Mouse (Mus musculus) lung, postnatal 0 days (tissue): Measurements from ENCODE around the gene G3bp2. TPM values are rescaled to one million over a fixed set of nuclear protein-coding genes. Genes with fewer than 3 reads are reported as not detected.

Experiments
- ATAC-seq: fragments of 200-750 bp; cut with Nextera tagmentation; 2 replicates; pipeline ENCODE4 v1.8.0; 2017; ENCODE audit warnings: moderate library complexity
- DNase-seq: peaks from one replicate; pipeline ENCODE4 v3.0.0-alpha.2; 2016; ENCODE audit warnings: low spot score
- H3K27ac ChIP-seq: fragments of 300-500 bp; sonication (generic); 2 replicates; pipeline ENCODE4 v1.5.1; 2014; ENCODE audit warnings: antibody characterized with exemption, mild to moderate bottlenecking, low read length, mixed read lengths
- H3K27me3 ChIP-seq: fragments of 300-500 bp; sonication (generic); replicated peaks from 2 replicates; pipeline ENCODE4 v1.6.1; 2014; ENCODE audit warnings: low read length, mixed read lengths; ENCODE audit not compliant: insufficient read depth
- H3K36me3 ChIP-seq: fragments of 300-500 bp; sonication (generic); 2 replicates; pipeline ENCODE4 v1.6.1; 2014; ENCODE audit warnings: low read length, mixed read lengths; ENCODE audit not compliant: insufficient read depth
- H3K4me1 ChIP-seq: fragments of 300-500 bp; sonication (generic); 2 replicates; pipeline ENCODE4 v1.6.1; 2014; ENCODE audit warnings: antibody characterized with exemption, low read depth, low read length, mixed read lengths; ENCODE audit not compliant: insufficient read depth
- H3K4me2 ChIP-seq: fragments of 300-500 bp; sonication (generic); replicated peaks from 2 replicates; pipeline ENCODE4 v1.6.1; 2014; ENCODE audit warnings: low read depth, mild to moderate bottlenecking, low read length, moderate library complexity, mixed read lengths
- H3K4me3 ChIP-seq: fragments of 300-500 bp; sonication (generic); 2 replicates; pipeline ENCODE4 v1.5.1; 2014; ENCODE audit warnings: low read depth, low read length
- H3K9ac ChIP-seq: fragments of 300-500 bp; sonication (generic); replicated peaks from 2 replicates; pipeline ENCODE4 v1.6.1; 2014; ENCODE audit warnings: low read depth, mild to moderate bottlenecking
- H3K9me3 ChIP-seq: fragments of 300-500 bp; sonication (generic); 2 replicates; pipeline ENCODE4 v1.6.1; 2016; ENCODE audit warnings: low read length, mixed read lengths
- CTCF ChIP-seq: IDR thresholded peaks from 2 replicates; pipeline ENCODE4 v1.5.1; 2016; ENCODE audit warnings: antibody characterized with exemption, mild to moderate bottlenecking
- EP300 ChIP-seq: IDR thresholded peaks from 2 replicates; pipeline ENCODE4 v1.6.1; 2016; ENCODE audit warnings: antibody characterized with exemption, mild to moderate bottlenecking, control low read depth
- WGBS: fragments of 180-500 bp; shearing (Covaris S2); extraction: QIAGEN DNeasy Blood & Tissue Kit; methylation state at CpG from one replicate; pipeline ENCODE4 v1.1.7; 2014; 5-methylcytosine and 5-hydroxymethylcytosine counted together
- polyA plus RNA-seq: library from polyadenylated mRNA; unstranded; fragments of >200 nt; fragmentation: Nextera tagmentation; extraction: Ambion mirVana; gene quantifications from 2 replicates; pipeline ENCODE4 v1.2.1, GENCODE M21; 2015

The G3bp2 gene
- polyA plus RNA-seq, 1 experiment from 2014 or later, result 95.2 TPM

DNA sequence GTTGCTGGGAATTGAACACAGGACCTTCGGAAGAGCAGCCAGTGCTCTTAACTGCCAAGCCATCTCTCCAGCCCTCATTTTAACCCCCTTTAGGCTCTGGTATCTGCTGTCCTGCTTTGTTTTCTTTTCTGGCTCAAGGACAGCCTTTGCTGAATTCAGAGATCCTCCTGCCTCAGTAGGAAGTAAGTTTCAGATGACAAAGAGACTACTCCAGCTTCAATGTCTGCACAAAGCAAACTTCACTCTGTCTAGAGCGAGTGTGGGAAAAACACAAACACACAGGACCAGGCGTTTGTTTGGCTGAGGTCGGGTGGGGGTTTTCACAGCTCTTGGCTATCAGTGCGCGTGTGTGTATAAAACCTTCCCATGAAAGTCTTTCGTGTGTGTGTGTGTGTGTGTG, 30.0 kb upstream of the G3bp2 start:
- TF ChIP-seq EP300 (no peak), CTCF (no peak)
- DNase-seq (no peak), ATAC-seq (no peak)
- Histone ChIP-seq H3K27ac (no peak overlapping the region), H3K9me3 (no peaks in the 10 kb centered on the region), H3K9ac (no peak overlapping the region), H3K36me3 (no peaks in the 10 kb centered on the region), H3K4me1 (no peaks in the 10 kb centered on the region), H3K4me3 (no peak overlapping the region), H3K27me3 (no peaks in the 10 kb centered on the region), H3K4me2 (no peak overlapping the region)
- WGBS, result 83% methylated on average over 7 of the region's 7 CpGs

GRCm38 (mm10) chr5:92112585-92112984, 29.1 kb upstream of the G3bp2 start:
- WGBS, result 7% methylated on average over 10 of the region's 10 CpGs
- DNase-seq (peak; percentile 33), ATAC-seq (no peak)
- no peak for TF ChIP-seq EP300
- TF ChIP-seq CTCF, result no peak
- Histone ChIP-seq H3K4me3 (peak overlapping the region; percentile 3; the same call in 1 of the 2 replicates), H3K27ac (no peak overlapping the region), H3K9me3 (no peaks in the 10 kb centered on the region), H3K4me2 (peak overlapping the region; percentile 44), H3K36me3 (no peaks in the 10 kb centered on the region), H3K27me3 (no peaks in the 10 kb centered on the region), H3K9ac (no peak overlapping the region), H3K4me1 (no peaks in the 10 kb centered on the region)

DNA sequence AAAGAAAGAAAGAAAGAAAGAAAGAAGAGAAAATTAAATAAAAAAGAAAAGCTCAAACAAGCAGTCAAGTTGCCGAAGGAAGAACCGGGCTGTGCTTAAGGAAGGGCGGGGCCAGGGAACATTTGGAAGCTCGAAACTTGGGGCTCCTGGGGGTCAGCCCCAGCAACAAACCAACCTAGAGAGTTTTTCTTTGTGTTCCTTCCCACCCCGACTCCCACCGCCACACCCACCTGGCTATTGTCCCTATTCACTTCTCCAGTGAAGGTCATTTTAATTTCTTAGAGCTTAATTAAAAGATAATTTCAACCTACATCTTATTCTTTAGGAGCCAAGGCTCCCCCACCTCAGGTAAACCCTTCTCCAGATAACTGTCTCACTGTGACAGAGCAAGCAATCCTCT, 28.7 kb upstream of the G3bp2 start:
- H3K4me2 ChIP-seq, result peak overlapping the region; percentile 44
- no peak for ATAC-seq
- 15% methylated on average over 6 of the region's 6 CpGs for WGBS
- no peak overlapping the region for H3K9ac ChIP-seq
- H3K4me3 ChIP-seq, result peak overlapping the region; percentile 3; the same call in 1 of the 2 replicates
- no peak for TF ChIP-seq CTCF
- no peak overlapping the region for H3K27ac ChIP-seq
- H3K9me3 ChIP-seq, result no peaks in the 10 kb centered on the region
- no peaks in the 10 kb centered on the region for H3K4me1 ChIP-seq
- no peak for DNase-seq
- no peaks in the 10 kb centered on the region for H3K27me3 ChIP-seq
- no peaks in the 10 kb centered on the region for H3K36me3 ChIP-seq

DNA sequence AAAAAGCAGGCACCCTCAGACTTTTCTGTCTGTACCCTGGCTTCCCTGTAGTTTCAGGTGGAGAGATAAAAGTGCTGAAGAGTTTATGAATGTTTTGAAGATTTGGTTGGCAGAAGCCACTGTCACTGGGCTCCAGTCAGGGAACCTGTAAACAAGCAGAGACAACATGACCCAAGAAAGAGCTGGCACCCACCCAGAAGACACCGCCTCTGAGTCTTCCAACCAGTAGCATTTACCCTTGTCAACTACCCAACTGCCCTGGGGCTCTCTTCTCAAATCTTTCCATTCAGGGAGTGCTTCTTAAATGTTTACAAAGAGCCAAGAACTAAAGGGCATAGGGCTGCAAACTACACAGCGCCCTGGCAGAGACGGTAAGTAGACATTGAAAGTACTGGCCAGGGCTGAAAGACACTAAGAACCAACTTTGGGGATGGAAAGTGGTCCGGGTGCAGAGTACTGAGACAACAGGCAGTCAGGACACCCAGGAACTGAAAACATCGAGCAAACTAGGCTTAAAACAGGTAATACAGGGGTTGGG, 27.4 kb upstream of the G3bp2 start:
- H3K9ac ChIP-seq, result no peak overlapping the region
- no peak for TF ChIP-seq EP300
- TF ChIP-seq CTCF, result no peak
- no peak overlapping the region for H3K27ac ChIP-seq
- no peaks in the 10 kb centered on the region for H3K36me3 ChIP-seq
- ATAC-seq (no peak), DNase-seq (no peak)
- no peaks in the 10 kb centered on the region for H3K4me1 ChIP-seq
- WGBS, result 85% methylated on average over 5 of the region's 5 CpGs
- no peaks in the 10 kb centered on the region for H3K9me3 ChIP-seq
- no peak overlapping the region for H3K4me3 ChIP-seq
- no peaks in the 10 kb centered on the region for H3K27me3 ChIP-seq
- no peak overlapping the region for H3K4me2 ChIP-seq

DNA sequence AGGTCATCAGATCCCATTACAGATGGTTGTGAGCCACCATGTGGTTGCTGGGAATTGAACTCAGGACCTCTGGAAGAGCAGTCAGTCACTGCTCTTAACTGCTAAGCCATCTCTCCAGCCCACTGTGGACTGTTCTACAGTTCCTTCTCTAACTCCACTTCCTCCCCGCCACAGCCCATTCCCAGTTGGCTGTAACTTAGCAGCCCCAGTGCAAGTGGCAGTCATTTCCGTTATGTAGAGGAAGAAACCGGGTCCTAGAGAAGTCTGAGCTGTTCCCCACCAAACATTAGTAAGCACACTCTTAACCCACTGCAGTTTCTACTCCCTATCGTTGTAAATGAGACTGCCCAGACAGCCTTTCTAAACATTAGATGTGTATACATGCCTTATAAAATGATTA, 23.8 kb upstream of the G3bp2 start:
- H3K4me1 ChIP-seq, result no peaks in the 10 kb centered on the region
- DNase-seq (no peak), ATAC-seq (no peak)
- no peaks in the 10 kb centered on the region for H3K9me3 ChIP-seq
- H3K4me3 ChIP-seq, result no peak overlapping the region
- no peaks in the 10 kb centered on the region for H3K36me3 ChIP-seq
- TF ChIP-seq CTCF, result no peak
- TF ChIP-seq EP300, result no peak
- WGBS, result 68% methylated on average over 4 of the region's 4 CpGs
- no peak overlapping the region for H3K9ac ChIP-seq
- H3K27me3 ChIP-seq, result no peaks in the 10 kb centered on the region
- H3K27ac ChIP-seq, result no peak overlapping the region
- no peak overlapping the region for H3K4me2 ChIP-seq

- DNase-seq, result peak; percentile 32
- Histone ChIP-seq H3K27me3 (no peaks in the 10 kb centered on the region), H3K4me1 (no peaks in the 10 kb centered on the region), H3K9ac (no peak overlapping the region), H3K27ac (no peak overlapping the region), H3K36me3 (no peaks in the 10 kb centered on the region), H3K9me3 (no peaks in the 10 kb centered on the region), H3K4me2 (no peak overlapping the region), H3K4me3 (no peak overlapping the region)
- no peak for ATAC-seq
- 36% methylated on average over 10 of the region's 10 CpGs for whole genome bisulfite sequencing
- TF ChIP-seq CTCF (no peak), EP300 (no peak)
These were observed 23.0 kb upstream of the G3bp2 start for GRCm38 (mm10) chr5:92106327-92107125.
